Mouse (Mus musculus) MEL (cell line): ENCODE measurements at regions not wholly inside any gene's neighbourhood (a gene's known extent, or its start where the extent isn't known, plus 50 kb on each side); places are given as distances from the start of the nearest gene placed in this dataset.

Experiments used
- CTCF ChIP-seq, 3 experiments: IDR thresholded peaks in 2 of 3; conservative IDR thresholded peaks in 1 of 3; 2 replicates each; pipeline ENCODE4 v1.5.1; 2011 to 2012; ENCODE audit warnings: low read length in 3 of 3, low read depth in 2 of 3, mild to moderate bottlenecking in 2 of 3, improper control_type of control experiment in 1 of 3, inconsistent platforms in 1 of 3, mixed read lengths in 1 of 3, moderate library complexity in 1 of 3; ENCODE audit not compliant: control insufficient read depth in 1 of 3, insufficient read depth in 1 of 3, poor library complexity in 1 of 3, severe bottlenecking in 1 of 3
- ELF1 ChIP-seq: IDR thresholded peaks from 2 replicates; pipeline ENCODE4 v1.6.1; 2014; ENCODE audit warnings: low read depth, mild to moderate bottlenecking, inconsistent platforms, low read length, improper control_type of control experiment, moderate library complexity
- HCFC1 ChIP-seq: IDR thresholded peaks from 2 replicates; pipeline ENCODE4 v1.6.1; 2012; ENCODE audit warnings: low read depth, mild to moderate bottlenecking, inconsistent platforms, low read length, improper control_type of control experiment, moderate library complexity
- KAT2A ChIP-seq: conservative IDR thresholded peaks from 2 replicates; pipeline ENCODE4 v1.6.1; 2012; ENCODE audit warnings: low read depth, low read length, improper control_type of control experiment, inconsistent platforms
- MAFK ChIP-seq: IDR thresholded peaks from 2 replicates; pipeline ENCODE4 v1.6.1; 2011; ENCODE audit warnings: low read depth, mild to moderate bottlenecking, low read length, improper control_type of control experiment, borderline replicate concordance
- MAZ ChIP-seq: IDR thresholded peaks from 2 replicates; pipeline ENCODE4 v1.6.1; 2012; ENCODE audit warnings: low read depth, mild to moderate bottlenecking, inconsistent platforms, low read length, improper control_type of control experiment
- POLR2A ChIP-seq, 2 experiments: IDR thresholded peaks; 2 replicates each; pipeline ENCODE4 v1.6.1; 2011 to 2012; ENCODE audit warnings: low read length in 2 of 2, mild to moderate bottlenecking in 2 of 2, control low read depth in 1 of 2, improper control_type of control experiment in 1 of 2, low read depth in 1 of 2, moderate library complexity in 1 of 2; ENCODE audit not compliant: control insufficient read depth in 1 of 2, insufficient read depth in 1 of 2, poor library complexity in 1 of 2
- RCOR1 ChIP-seq: IDR thresholded peaks from 2 replicates; pipeline ENCODE4 v1.6.1; 2012; ENCODE audit warnings: low read depth, mild to moderate bottlenecking, inconsistent platforms, low read length, improper control_type of control experiment
- SIN3A ChIP-seq: IDR thresholded peaks from 2 replicates; pipeline ENCODE4 v1.6.1; 2012; ENCODE audit warnings: low read length, improper control_type of control experiment, inconsistent platforms
- USF1 ChIP-seq: IDR thresholded peaks from 2 replicates; pipeline ENCODE4 v1.6.1; 2014; ENCODE audit warnings: low read depth, mild to moderate bottlenecking, inconsistent platforms, low read length, improper control_type of control experiment, moderate library complexity
- ZNF384 ChIP-seq: IDR thresholded peaks from 2 replicates; pipeline ENCODE4 v1.6.1; 2012; ENCODE audit warnings: low read depth, mild to moderate bottlenecking, inconsistent platforms, low read length, improper control_type of control experiment

DNA sequence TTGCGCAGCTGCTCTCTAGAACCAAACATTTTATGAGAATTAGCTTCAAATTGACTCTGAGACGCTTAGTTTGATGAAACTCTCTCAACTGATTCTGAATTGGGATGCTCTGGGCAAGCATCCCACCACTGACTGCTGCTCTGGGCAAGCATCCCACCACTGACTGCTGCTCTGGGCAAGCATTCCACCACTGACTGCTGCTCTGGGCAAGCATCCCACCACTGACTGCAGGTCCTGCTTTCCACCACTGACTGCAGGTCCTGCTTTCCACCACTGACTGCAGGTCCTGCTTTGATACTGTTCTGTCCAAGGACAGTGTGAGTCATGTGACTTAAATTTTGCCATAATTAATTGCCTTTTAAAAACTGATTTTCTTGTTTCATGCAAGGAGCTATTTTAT, 73.6 kb downstream of the Mbl2 start:
- TF ChIP-seq POLR2A (IDR thresholded peaks at IDR 0.05; ENCODE audit: control insufficient read depth in 1 of 2, insufficient read depth in 1 of 2, low read depth in 1 of 2, low read length in 2 of 2, poor library complexity in 1 of 2) (no peak), MAFK (no peak), CTCF (IDR thresholded peaks at IDR 0.05 in 2 of 3, conservative IDR thresholded peaks at IDR 0.05 in 1 of 3; ENCODE audit: control insufficient read depth in 1 of 3, insufficient read depth in 1 of 3, low read depth in 2 of 3, low read length in 3 of 3, poor library complexity in 1 of 3, severe bottlenecking in 1 of 3) (no peak), KAT2A (no peak), ZNF384 (no peak), USF1 (no peak), HCFC1 (no peak), ELF1 (no peak), MAZ (no peak), SIN3A (no peak), RCOR1 (no peak)
